Mouse (Mus musculus) thymus, adult 2 months (tissue): Measurements from ENCODE around the gene Map2k1. TPM values are rescaled to one million over a fixed set of nuclear protein-coding genes. Genes with fewer than 3 reads are reported as not detected.
A peak's percentile ranks its signal among the peaks of the same experiment; 100 is the strongest.

Experiments used
- DNase-seq: peaks from one replicate; pipeline ENCODE4 v3.0.0; 2021
- H3K27ac ChIP-seq: fragments of 200-500 bp; 2 replicates; pipeline ENCODE4 v1.5.1; 2012; ENCODE audit warnings: low read length, control low read depth; ENCODE audit not compliant: control insufficient read depth, insufficient read depth
- H3K27me3 ChIP-seq: fragments of 200-500 bp; 2 replicates; pipeline ENCODE4 v1.6.1; 2012; ENCODE audit warnings: mild to moderate bottlenecking, low read length, moderate library complexity, mixed read lengths; ENCODE audit not compliant: control insufficient read depth, insufficient read depth
- H3K36me3 ChIP-seq: fragments of 200-500 bp; 2 replicates; pipeline ENCODE4 v1.6.1; 2012; ENCODE audit warnings: mild to moderate bottlenecking, low read length, moderate library complexity; ENCODE audit not compliant: control insufficient read depth, insufficient read depth
- H3K4me1 ChIP-seq: fragments of 200-500 bp; replicated peaks from 2 replicates; pipeline ENCODE4 v1.6.1; 2012; ENCODE audit warnings: low read length; ENCODE audit not compliant: control insufficient read depth, insufficient read depth
- H3K4me3 ChIP-seq: fragments of 200-500 bp; 2 replicates; pipeline ENCODE4 v1.5.1; 2012; ENCODE audit warnings: mild to moderate bottlenecking, low read length, control low read depth, moderate library complexity; ENCODE audit not compliant: control insufficient read depth, insufficient read depth
- CTCF ChIP-seq: fragments of 200-500 bp; IDR thresholded peaks from 2 replicates; pipeline ENCODE4 v1.5.1; 2012; ENCODE audit warnings: mild to moderate bottlenecking, control low read depth, low read length, moderate library complexity, borderline replicate concordance; ENCODE audit not compliant: control insufficient read depth, poor library complexity, insufficient read depth; ENCODE audit errors: extremely low read depth
- POLR2A ChIP-seq: fragments of 200-500 bp; IDR thresholded peaks from 2 replicates; pipeline ENCODE4 v1.6.1; 2012; ENCODE audit warnings: mild to moderate bottlenecking, low read length, control low read depth, moderate library complexity; ENCODE audit not compliant: control insufficient read depth, poor library complexity, insufficient read depth; ENCODE audit errors: extremely low read depth
- WGBS: fragments of 180-500 bp; shearing (Covaris S2); methylation state at CpG from one replicate; pipeline ENCODE4 v1.1.7; 2018; 5-methylcytosine and 5-hydroxymethylcytosine counted together
- polyA plus RNA-seq: library from polyadenylated mRNA; depleted of rRNA; stranded (reverse); fragments of >200 nt; gene quantifications from 2 replicates; pipeline ENCODE4 v1.2.3, GENCODE M21; 2012

Gene Map2k1
- polyA plus RNA-seq, 1 experiment = 50.4 TPM

- WGBS = under 1% methylated on average over 16 of the region's 16 CpGs
- Histone ChIP-seq H3K36me3 (no peaks in the 10 kb centered on the region), H3K4me1 (peaks cover 5% of the 10 kb centered on the region; the same call in 1 of the 2 replicates), H3K4me3 (peak overlapping the region; percentile 60), H3K27me3 (no peaks in the 10 kb centered on the region), H3K27ac (no peak overlapping the region)
- DNase-seq = peak; percentile 25
- no peak for TF ChIP-seq CTCF
- TF ChIP-seq POLR2A = no peak
Measured at GRCm38 (mm10) chr9:64252591-64253020, 825 bp downstream of the Map2k1 start.

- H3K27ac ChIP-seq = no peak overlapping the region
- no peak overlapping the region for H3K4me3 ChIP-seq
- no peaks in the 10 kb centered on the region for H3K36me3 ChIP-seq
- DNase-seq = no peak
- no peaks in the 10 kb centered on the region for H3K27me3 ChIP-seq
- TF ChIP-seq POLR2A (no peak), CTCF (no peak)
- peaks cover 5% of the 10 kb centered on the region; the same call in 1 of the 2 replicates for H3K4me1 ChIP-seq
Measured at GRCm38 (mm10) chr9:64250111-64250730, 3.2 kb downstream of the Map2k1 start.

GRCm38 (mm10) chr9:64249371-64249770 is 4.1 kb downstream of the Map2k1 start:
- Histone ChIP-seq H3K36me3 (no peaks in the 10 kb centered on the region), H3K4me1 (peaks cover 5% of the 10 kb centered on the region; the same call in 1 of the 2 replicates), H3K27ac (no peak overlapping the region), H3K4me3 (no peak overlapping the region), H3K27me3 (no peaks in the 10 kb centered on the region)
- no peak for DNase-seq
- 24% methylated on average over 1 of the region's 1 CpGs for WGBS
- TF ChIP-seq POLR2A (no peak), CTCF (no peak)

GRCm38 (mm10) chr9:64242381-64242831 is 11.0 kb downstream of the Map2k1 start:
- H3K27ac ChIP-seq = no peak overlapping the region
- no peak for DNase-seq

GRCm38 (mm10) chr9:64240681-64241080 is 12.8 kb downstream of the Map2k1 start:
- no peak for DNase-seq
- no peak for TF ChIP-seq POLR2A
- Histone ChIP-seq H3K4me3 (no peak overlapping the region), H3K36me3 (no peaks in the 10 kb centered on the region), H3K27me3 (no peaks in the 10 kb centered on the region), H3K27ac (no peak overlapping the region), H3K4me1 (no peaks in the 10 kb centered on the region)
- WGBS = 83% methylated on average over 8 of the region's 8 CpGs

More at GRCm38 (mm10) chr9:64242381-64242831, 11.0 kb downstream of the Map2k1 start:
- H3K36me3 ChIP-seq = no peaks in the 10 kb centered on the region
- H3K4me1 ChIP-seq = no peaks in the 10 kb centered on the region
- TF ChIP-seq CTCF (no peak), POLR2A (no peak)
- H3K27me3 ChIP-seq = no peaks in the 10 kb centered on the region
- no peak overlapping the region for H3K4me3 ChIP-seq
- WGBS = 69% methylated on average over 6 of the region's 6 CpGs

- no peak for TF ChIP-seq CTCF
- TF ChIP-seq POLR2A = no peak
- no peak for DNase-seq
- no peak overlapping the region for H3K27ac ChIP-seq
- H3K36me3 ChIP-seq = no peaks in the 10 kb centered on the region
- 77% methylated on average over 2 of the region's 2 CpGs for WGBS
- H3K27me3 ChIP-seq = no peaks in the 10 kb centered on the region
- H3K4me1 ChIP-seq = no peaks in the 10 kb centered on the region
- H3K4me3 ChIP-seq = no peak overlapping the region
Measured at GRCm38 (mm10) chr9:64240116-64240515, 13.3 kb downstream of the Map2k1 start.

GRCm38 (mm10) chr9:64236056-64236455 is 17.4 kb downstream of the Map2k1 start:
- H3K27ac ChIP-seq = no peak overlapping the region
- 98% methylated on average over 7 of the region's 7 CpGs for WGBS
- no peaks in the 10 kb centered on the region for H3K4me1 ChIP-seq
- no peaks in the 10 kb centered on the region for H3K36me3 ChIP-seq
- no peak for TF ChIP-seq POLR2A
- TF ChIP-seq CTCF = no peak
- H3K4me3 ChIP-seq = no peak overlapping the region
- H3K27me3 ChIP-seq = no peaks in the 10 kb centered on the region
- DNase-seq = no peak
